Mouse (Mus musculus) cerebellum, adult 18-20 months (tissue): ENCODE results near the gene Grrp1.

Experiments
- DNase-seq, 2 experiments: peaks; one replicate each; pipeline ENCODE4 v3.0.0; 2021

The Grrp1 gene

GRCm38 (mm10) chr4:134238686-134239085 lies 15.2 kb downstream of the Grrp1 start:
- DNase-seq, result peak; percentile 28 to 37

GRCm38 (mm10) chr4:134238279-134238651 lies 15.6 kb downstream of the Grrp1 start, which contains the start of gene Cnksr1:
Gene Cnksr1, minus strand, starts transcription at chr4:134238399.
- peak; percentile 73 to 74 for DNase-seq

GRCm38 (mm10) chr4:134237582-134238278 lies 16.2 kb downstream of the Grrp1 start:
- DNase-seq, result no peak

- no peak for DNase-seq
Measured at GRCm38 (mm10) chr4:134234876-134235275, 19.0 kb downstream of the Grrp1 start.

GRCm38 (mm10) chr4:134230431-134230830 lies 23.5 kb downstream of the Grrp1 start:
- no peak for DNase-seq

GRCm38 (mm10) chr4:134227194-134227593 lies 26.7 kb downstream of the Grrp1 start, which contains the start of gene Catsper4:
Gene Catsper4, minus strand, starts transcription at chr4:134227383.
- no peak for DNase-seq

- DNase-seq, result no peak
Measured at GRCm38 (mm10) chr4:134222793-134223600, 30.9 kb downstream of the Grrp1 start.

- no peak for DNase-seq
Measured at GRCm38 (mm10) chr4:134206488-134207053, 47.3 kb downstream of the Grrp1 start.

- no peak for DNase-seq
Measured at GRCm38 (mm10) chr4:134203340-134203896, 50.5 kb downstream of the Grrp1 start.

GRCm38 (mm10) chr4:134202904-134203303 lies 51.0 kb downstream of the Grrp1 start, which contains the start of gene Gm7534:
Gene Gm7534, minus strand, starts transcription at chr4:134203004.
- DNase-seq, result no peak
